9 mouse cellular contexts compared by ENCODE assay signal in the genomic region with DNA sequence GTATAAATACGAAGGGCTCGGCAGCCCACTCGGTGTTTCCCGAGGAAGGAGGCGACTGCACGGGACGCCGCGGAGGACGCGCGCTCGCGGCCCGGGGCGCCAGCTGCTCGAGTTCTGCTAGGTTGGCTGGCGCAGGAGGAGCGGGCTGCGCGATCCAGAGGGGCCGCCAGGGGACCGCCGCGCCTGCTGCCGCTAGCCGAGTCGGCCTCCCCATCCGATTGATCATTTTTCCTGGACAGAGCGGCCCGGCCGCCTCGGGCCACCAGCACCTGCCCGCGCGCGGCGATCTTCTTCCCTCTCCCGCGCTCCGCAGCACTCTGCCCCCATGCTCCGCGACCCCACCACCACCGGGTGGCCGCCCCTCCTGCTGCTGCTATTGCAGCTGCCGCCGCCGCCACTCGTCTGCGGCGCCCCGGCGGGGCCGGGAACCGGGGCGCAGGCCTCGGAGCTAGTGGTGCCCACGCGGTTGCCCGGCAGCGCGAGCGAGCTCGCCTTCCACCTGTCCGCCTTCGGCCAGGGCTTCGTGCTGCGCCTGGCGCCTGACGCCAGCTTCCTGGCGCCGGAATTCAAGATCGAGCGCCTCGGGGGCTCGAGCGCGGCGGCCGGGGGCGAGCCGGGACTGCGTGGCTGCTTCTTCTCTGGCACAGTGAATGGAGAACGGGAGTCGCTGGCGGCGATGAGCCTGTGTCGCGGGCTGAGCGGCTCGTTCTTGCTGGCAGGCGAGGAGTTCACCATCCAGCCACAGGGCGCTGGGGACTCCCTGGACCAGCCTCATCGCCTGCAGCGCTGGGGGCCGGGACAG. TPM values are rescaled to one million over a fixed set of nuclear protein-coding genes. Genes with fewer than 3 reads are reported as not detected.
DNase-seq lines count a peak whose midpoint lies in the region; ATAC-seq lines count a peak whose summit lies in the region.
"Had no signal": no experiment of that assay in that cellular context is flagged by ENCODE, and none has a peak within 500 bp of the region (broad histone marks: within the 10 kb centered on the region; RNA-seq: fewer than 3 reads in every experiment).

Gene Adamts8 (plus strand): TSS at position 51 of the 802 bp plus-strand sequence.

- ATAC-seq in frontal cortex, adult (ENCODE audit: low TSS enrichment): peak; percentile 63
- peak; percentile 75 for ATAC-seq in intestine, embryonic 16.5 days
- ATAC-seq in liver, embryonic 12.5 days: no peak

- H3K36me3 ChIP-seq in intestine, embryonic 16.5 days (ENCODE audit: control insufficient read depth, insufficient read depth, low read length): no peaks in the 10 kb centered on the region
- H3K36me3 ChIP-seq in liver, embryonic 12.5 days: no peaks in the 10 kb centered on the region

- H3K27ac ChIP-seq in intestine, embryonic 16.5 days (ENCODE audit: low read length): peak within 1 kb of the TSS; percentile 11; the same call in 1 of the 2 replicates
- no peak within 1 kb of the TSS for H3K27ac ChIP-seq in liver, embryonic 12.5 days
- H3K27ac ChIP-seq: macrophage had no signal

- no peaks in the 10 kb centered on the region for H3K9me3 ChIP-seq in intestine, embryonic 16.5 days (ENCODE audit: control insufficient read depth, low read length)
- H3K9me3 ChIP-seq in liver, embryonic 12.5 days (replicated peaks): no peaks in the 10 kb centered on the region

- WGBS in intestine, embryonic 16.5 days: under 1% methylated on average over 89 of the region's 96 CpGs
- WGBS in liver, embryonic 12.5 days (ENCODE audit: insufficient replicate concordance): under 1% methylated on average over 86 of the region's 96 CpGs

- H3K9ac ChIP-seq in intestine, embryonic 16.5 days (ENCODE audit: low read depth, low read length): peak within 1 kb of the TSS; percentile 78
- no peak within 1 kb of the TSS for H3K9ac ChIP-seq in liver, embryonic 12.5 days

- peak; percentile 23 for DNase-seq in layer of hippocampus, adult 11-12 months (ENCODE audit: low spot score)
- no peak for DNase-seq in layer of hippocampus, adult 9-10 months (ENCODE audit: low spot score)
- peak; percentile 52 for DNase-seq in adrenal gland, postnatal 25 days
- peak; percentile 32 for DNase-seq in right cerebral cortex, adult 18-20 months
- no peak for DNase-seq in spleen, postnatal 14 days (ENCODE audit: low spot score in 2 of 2)

- peak within 1 kb of the TSS; percentile 99 for H3K4me2 ChIP-seq in intestine, embryonic 16.5 days (ENCODE audit: low read depth, low read length)
- H3K4me2 ChIP-seq in liver, embryonic 12.5 days: peak within 1 kb of the TSS; percentile 72

- H3K27me3 ChIP-seq in intestine, embryonic 16.5 days (replicated peaks; ENCODE audit: control insufficient read depth, insufficient read depth, low read length): peaks cover 52% of the 10 kb centered on the region
- H3K27me3 ChIP-seq in liver, embryonic 12.5 days (replicated peaks): peaks cover 83% of the 10 kb centered on the region

- peak within 1 kb of the TSS; percentile 62 for H3K4me3 ChIP-seq in intestine, embryonic 16.5 days (ENCODE audit: low read length)
- peak within 1 kb of the TSS; percentile 45 for H3K4me3 ChIP-seq in liver, embryonic 12.5 days

- peaks cover 6% of the 10 kb centered on the region for H3K4me1 ChIP-seq in intestine, embryonic 16.5 days (ENCODE audit: control insufficient read depth, insufficient read depth, low read length)
- H3K4me1 ChIP-seq in liver, embryonic 12.5 days: peaks cover 4% of the 10 kb centered on the region; the same call in 1 of the 2 replicates

RNA-seq across cellular contexts. Expression of gene Adamts8, which starts in this region (rescaled TPM):
- 0.43 TPM in 1 of 2 replicates, not detected in the other for total RNA-seq in adrenal gland, postnatal 25 days (2021)
- polyA plus RNA-seq in intestine, embryonic 16.5 days (2015; fragmentation: Nextera tagmentation; extraction: Ambion mirVana): 6.8 and 7.9 TPM in 2 replicates
- polyA plus RNA-seq in liver, embryonic 12.5 days (2016; fragmentation: Nextera tagmentation; extraction: Ambion mirVana): 0.13 and 0.16 TPM in 2 replicates
- polyA plus RNA-seq: macrophage had no signal

Comparison
In these comparisons a context has a peak if more than half of its experiments do, and no peak if none do; other contexts are left out.
1. DNase-seq: peak in layer of hippocampus, adult 11-12 months (single experiment) and right cerebral cortex, adult 18-20 months (single experiment); none in layer of hippocampus, adult 9-10 months (single experiment) and spleen, postnatal 14 days (0 of 2).
2. Peak in DNase-seq in adrenal gland, postnatal 25 days; RNA of the gene not detected or under 1 TPM.